Mouse (Mus musculus): ENCODE measurements around the gene Olfr610. TPM values are rescaled to one million over a fixed set of nuclear protein-coding genes. Genes with fewer than 3 reads are reported as not detected.
"Not testable (repeated sequence)": the region's sequence is repeated elsewhere in the genome, so short reads cannot be mapped to it uniquely, and the experiment has no call there.

Gene Olfr610
- polyA plus RNA-seq (2015; fragmentation: Nextera tagmentation; extraction: Ambion mirVana): not detected in 2 replicates

GRCm38 (mm10) chr7:103512022-103512421 is at the start of gene Olfr610:
Olfr610 (minus strand) TSS chr7:103512122.
- Histone ChIP-seq H3K4me2 (replicated peaks; ENCODE audit: low read depth) (no peak within 1 kb of the TSS), H3K9me3 (ENCODE audit: control insufficient read depth, low read length) (no peaks in the 10 kb centered on the region), H3K4me1 (replicated peaks; ENCODE audit: control insufficient read depth, insufficient read depth) (no peaks in the 10 kb centered on the region), H3K27ac (replicated peaks) (no peak within 1 kb of the TSS), H3K9ac (ENCODE audit: low read length) (no peak within 1 kb of the TSS), H3K27me3 (ENCODE audit: control insufficient read depth, insufficient read depth, low read length) (no peaks in the 10 kb centered on the region), H3K36me3 (ENCODE audit: control insufficient read depth, insufficient read depth, low read length) (no peaks in the 10 kb centered on the region), H3K4me3 (ENCODE audit: low read depth, low read length) (no peak within 1 kb of the TSS)
- 84% methylated on average over 2 of the region's 2 CpGs for WGBS
- DNase-seq (ENCODE audit: low spot score): no peak
- no peak for TF ChIP-seq CTCF (IDR thresholded peaks at IDR 0.05; ENCODE audit: low read depth)
- no peak for TF ChIP-seq EP300 (optimal IDR thresholded peaks at IDR 0.05)
- no peak for ATAC-seq (ENCODE audit: low FRiP score, low TSS enrichment)

GRCm38 (mm10) chr7:103555779-103556178 is 43.9 kb upstream of the Olfr610 start, which contains the start of gene Olfr615:
Olfr615 (plus strand) TSS chr7:103556079.
- TF ChIP-seq CTCF (IDR thresholded peaks at IDR 0.05; ENCODE audit: low read depth) (no peak), EP300 (optimal IDR thresholded peaks at IDR 0.05) (no peak)
- Histone ChIP-seq H3K4me3 (ENCODE audit: low read depth, low read length) (no peak within 1 kb of the TSS), H3K36me3 (ENCODE audit: control insufficient read depth, insufficient read depth, low read length) (no peaks in the 10 kb centered on the region), H3K9me3 (ENCODE audit: control insufficient read depth, low read length) (no peaks in the 10 kb centered on the region), H3K27me3 (ENCODE audit: control insufficient read depth, insufficient read depth, low read length) (no peaks in the 10 kb centered on the region), H3K4me2 (replicated peaks; ENCODE audit: low read depth) (no peak within 1 kb of the TSS), H3K9ac (ENCODE audit: low read length) (no peak within 1 kb of the TSS), H3K27ac (replicated peaks) (no peak within 1 kb of the TSS), H3K4me1 (replicated peaks; ENCODE audit: control insufficient read depth, insufficient read depth) (no peaks in the 10 kb centered on the region)
- 66% methylated on average over 2 of the region's 2 CpGs for WGBS
- ATAC-seq (ENCODE audit: low FRiP score, low TSS enrichment): no peak
- no peak for DNase-seq (ENCODE audit: low spot score)

GRCm38 (mm10) chr7:103547774-103548173 is 35.9 kb upstream of the Olfr610 start, which contains the start of gene Olfr613:
Olfr613 (plus strand) TSS chr7:103548074.
- Histone ChIP-seq H3K27me3 (ENCODE audit: control insufficient read depth, insufficient read depth, low read length) (no peaks in the 10 kb centered on the region), H3K9ac (ENCODE audit: low read length) (no peak within 1 kb of the TSS), H3K27ac (replicated peaks) (no peak within 1 kb of the TSS), H3K4me3 (ENCODE audit: low read depth, low read length) (no peak within 1 kb of the TSS), H3K9me3 (ENCODE audit: control insufficient read depth, low read length) (no peaks in the 10 kb centered on the region), H3K36me3 (ENCODE audit: control insufficient read depth, insufficient read depth, low read length) (no peaks in the 10 kb centered on the region), H3K4me1 (replicated peaks; ENCODE audit: control insufficient read depth, insufficient read depth) (no peaks in the 10 kb centered on the region), H3K4me2 (replicated peaks; ENCODE audit: low read depth) (no peak within 1 kb of the TSS)
- TF ChIP-seq CTCF (IDR thresholded peaks at IDR 0.05; ENCODE audit: low read depth) (no peak), EP300 (optimal IDR thresholded peaks at IDR 0.05) (no peak)
- no peak for DNase-seq (ENCODE audit: low spot score)
- ATAC-seq (ENCODE audit: low FRiP score, low TSS enrichment): no peak
- 55% methylated on average over 2 of the region's 2 CpGs for WGBS

GRCm38 (mm10) chr7:103542617-103543016 is 30.7 kb upstream of the Olfr610 start, which contains the start of gene Olfr612:
Olfr612 (minus strand) TSS chr7:103542717.
- not testable (repeated sequence) for H3K36me3 ChIP-seq (ENCODE audit: control insufficient read depth, insufficient read depth, low read length); H3K4me3 ChIP-seq (ENCODE audit: low read depth, low read length); H3K4me1 ChIP-seq (replicated peaks; ENCODE audit: control insufficient read depth, insufficient read depth); H3K9me3 ChIP-seq (ENCODE audit: control insufficient read depth, low read length); DNase-seq (ENCODE audit: low spot score); H3K4me2 ChIP-seq (replicated peaks; ENCODE audit: low read depth); H3K27me3 ChIP-seq (ENCODE audit: control insufficient read depth, insufficient read depth, low read length); H3K9ac ChIP-seq (ENCODE audit: low read length); H3K27ac ChIP-seq (replicated peaks); ATAC-seq (ENCODE audit: low FRiP score, low TSS enrichment)
- 78% methylated on average over 2 of the region's 2 CpGs for WGBS

GRCm38 (mm10) chr7:103520746-103521145 is 8.8 kb upstream of the Olfr610 start, which contains the start of gene Olfr611:
Olfr611 (minus strand) TSS chr7:103520846.
- 64% methylated on average over 1 of the region's 1 CpGs for WGBS

GRCm38 (mm10) chr7:103497962-103498361 is 14.0 kb downstream of the Olfr610 start, which contains the start of gene Olfr609:
Olfr609 (minus strand) TSS chr7:103498062.
- no peak for DNase-seq (ENCODE audit: low spot score)
- no peak for ATAC-seq (ENCODE audit: low FRiP score, low TSS enrichment)
- no peaks in the 10 kb centered on the region for H3K4me1 ChIP-seq (replicated peaks; ENCODE audit: control insufficient read depth, insufficient read depth)
- H3K4me2 ChIP-seq (replicated peaks; ENCODE audit: low read depth): no peak within 1 kb of the TSS
- no peak within 1 kb of the TSS for H3K9ac ChIP-seq (ENCODE audit: low read length)
- no peaks in the 10 kb centered on the region for H3K9me3 ChIP-seq (ENCODE audit: control insufficient read depth, low read length)
- no peak for TF ChIP-seq CTCF (IDR thresholded peaks at IDR 0.05; ENCODE audit: low read depth)
- TF ChIP-seq EP300 (optimal IDR thresholded peaks at IDR 0.05): no peak
- H3K27me3 ChIP-seq (ENCODE audit: control insufficient read depth, insufficient read depth, low read length): no peaks in the 10 kb centered on the region
- 67% methylated on average over 1 of the region's 1 CpGs for WGBS
- H3K36me3 ChIP-seq (ENCODE audit: control insufficient read depth, insufficient read depth, low read length): no peaks in the 10 kb centered on the region
- H3K4me3 ChIP-seq (ENCODE audit: low read depth, low read length): no peak within 1 kb of the TSS
- H3K27ac ChIP-seq (replicated peaks): no peak within 1 kb of the TSS

More at GRCm38 (mm10) chr7:103520746-103521145, 8.8 kb upstream of the Olfr610 start, which contains the start of gene Olfr611:
- not testable (repeated sequence) for H3K4me2 ChIP-seq (replicated peaks; ENCODE audit: low read depth); H3K27ac ChIP-seq (replicated peaks); H3K4me1 ChIP-seq (replicated peaks; ENCODE audit: control insufficient read depth, insufficient read depth); ATAC-seq (ENCODE audit: low FRiP score, low TSS enrichment); H3K36me3 ChIP-seq (ENCODE audit: control insufficient read depth, insufficient read depth, low read length); DNase-seq (ENCODE audit: low spot score); H3K9me3 ChIP-seq (ENCODE audit: control insufficient read depth, low read length); H3K4me3 ChIP-seq (ENCODE audit: low read depth, low read length); H3K27me3 ChIP-seq (ENCODE audit: control insufficient read depth, insufficient read depth, low read length); H3K9ac ChIP-seq (ENCODE audit: low read length)

GRCm38 (mm10) chr7:103477106-103477505 is 34.8 kb downstream of the Olfr610 start:
- ATAC-seq (ENCODE audit: low FRiP score, low TSS enrichment); H3K27me3 ChIP-seq (ENCODE audit: control insufficient read depth, insufficient read depth, low read length); H3K9ac ChIP-seq (ENCODE audit: low read length); H3K9me3 ChIP-seq (ENCODE audit: control insufficient read depth, low read length); H3K4me1 ChIP-seq (replicated peaks; ENCODE audit: control insufficient read depth, insufficient read depth); H3K4me2 ChIP-seq (replicated peaks; ENCODE audit: low read depth); H3K36me3 ChIP-seq (ENCODE audit: control insufficient read depth, insufficient read depth, low read length); DNase-seq (ENCODE audit: low spot score); H3K27ac ChIP-seq (replicated peaks); H3K4me3 ChIP-seq (ENCODE audit: low read depth, low read length): not testable (repeated sequence)
- 69% methylated on average over 9 of the region's 9 CpGs for WGBS

All from stomach, postnatal 0 days (tissue).